Mouse (Mus musculus) heart, embryonic 14.5 days (tissue): ENCODE data around the gene Ces2g. TPM values are rescaled to one million over a fixed set of nuclear protein-coding genes. Genes with fewer than 3 reads are reported as not detected.

ENCODE experiments used
- ATAC-seq: fragments of 200-750 bp; cut with Nextera tagmentation; 2 replicates; pipeline ENCODE4 v1.8.0; 2017; ENCODE audit warnings: low read depth, moderate TSS enrichment; ENCODE audit not compliant: insufficient number of reproducible peaks, insufficient read depth, low FRiP score
- H3K27ac ChIP-seq, 2 experiments: fragments of 200-500 bp in 1 of 2; fragments of 300-500 bp in 1 of 2; sonication (generic) in 1 of 2; replicated peaks in 1 of 2; 2 replicates each; pipeline ENCODE4 v1.5.1; 2012 to 2014; ENCODE audit warnings: low read depth in 2 of 2, low read length in 2 of 2, control low read depth in 1 of 2, mild to moderate bottlenecking in 1 of 2, mixed read lengths in 1 of 2; ENCODE audit not compliant: control insufficient read depth in 1 of 2, insufficient read depth in 1 of 2
- H3K27me3 ChIP-seq: fragments of 300-500 bp; sonication (generic); 2 replicates; pipeline ENCODE4 v1.6.1; 2014; ENCODE audit warnings: mild to moderate bottlenecking, low read length, control low read depth; ENCODE audit not compliant: control insufficient read depth, insufficient read depth
- H3K36me3 ChIP-seq: fragments of 300-500 bp; sonication (generic); 2 replicates; pipeline ENCODE4 v1.6.1; 2014; ENCODE audit warnings: mild to moderate bottlenecking, control low read depth, low read length, mixed read lengths; ENCODE audit not compliant: control insufficient read depth, insufficient read depth
- H3K4me1 ChIP-seq, 2 experiments: fragments of 200-500 bp in 1 of 2; fragments of 300-500 bp in 1 of 2; sonication (generic) in 1 of 2; 2 replicates each; pipeline ENCODE4 v1.6.1; 2012 to 2014; ENCODE audit warnings: low read length in 2 of 2, control low read depth in 1 of 2, mixed read lengths in 1 of 2; ENCODE audit not compliant: control insufficient read depth in 2 of 2, insufficient read depth in 2 of 2
- H3K4me2 ChIP-seq: fragments of 300-500 bp; sonication (generic); 2 replicates; pipeline ENCODE4 v1.6.1; 2014; ENCODE audit warnings: mild to moderate bottlenecking, low read length
- H3K4me3 ChIP-seq, 2 experiments: fragments of 200-500 bp in 1 of 2; fragments of 300-500 bp in 1 of 2; sonication (generic) in 1 of 2; 2 replicates each; pipeline ENCODE4 v1.5.1; 2012 to 2014; ENCODE audit warnings: low read length in 2 of 2, mild to moderate bottlenecking in 2 of 2, control low read depth in 1 of 2, low read depth in 1 of 2, moderate library complexity in 1 of 2; ENCODE audit not compliant: control insufficient read depth in 1 of 2, insufficient read depth in 1 of 2
- H3K9ac ChIP-seq: fragments of 300-500 bp; sonication (generic); 2 replicates; pipeline ENCODE4 v1.6.1; 2014; ENCODE audit warnings: mild to moderate bottlenecking, low read length
- H3K9me3 ChIP-seq: fragments of 300-500 bp; sonication (generic); 2 replicates; pipeline ENCODE4 v1.6.1; 2016; ENCODE audit warnings: low read length, control low read depth; ENCODE audit not compliant: control insufficient read depth
- WGBS: fragments of 180-500 bp; shearing (Covaris S2); extraction: QIAGEN DNeasy Blood & Tissue Kit; methylation state at CpG from one replicate; pipeline ENCODE4 v1.1.7; 2014; 5-methylcytosine and 5-hydroxymethylcytosine counted together
- polyA plus RNA-seq: library from polyadenylated mRNA; unstranded; fragments of >200 nt; fragmentation: Nextera tagmentation; extraction: Ambion mirVana; gene quantifications from 2 replicates; pipeline ENCODE4 v1.2.1, GENCODE M21; 2014

Ces2g gene
- polyA plus RNA-seq, 1 experiment from 2014 or later: 3.4 TPM

GRCm38 (mm10) chr8:104963375-104963894 lies 1.9 kb downstream of the Ces2g start:
- H3K4me2 ChIP-seq: no peak overlapping the region
- 77% methylated on average over 4 of the region's 4 CpGs for WGBS
- H3K4me1 ChIP-seq: no peaks in the 10 kb centered on the region
- no peak overlapping the region for H3K9ac ChIP-seq
- no peaks in the 10 kb centered on the region for H3K36me3 ChIP-seq
- no peak for ATAC-seq
- H3K27ac ChIP-seq: no peak overlapping the region
- H3K9me3 ChIP-seq: no peaks in the 10 kb centered on the region
- H3K27me3 ChIP-seq: no peaks in the 10 kb centered on the region
- no peak overlapping the region for H3K4me3 ChIP-seq

DNA sequence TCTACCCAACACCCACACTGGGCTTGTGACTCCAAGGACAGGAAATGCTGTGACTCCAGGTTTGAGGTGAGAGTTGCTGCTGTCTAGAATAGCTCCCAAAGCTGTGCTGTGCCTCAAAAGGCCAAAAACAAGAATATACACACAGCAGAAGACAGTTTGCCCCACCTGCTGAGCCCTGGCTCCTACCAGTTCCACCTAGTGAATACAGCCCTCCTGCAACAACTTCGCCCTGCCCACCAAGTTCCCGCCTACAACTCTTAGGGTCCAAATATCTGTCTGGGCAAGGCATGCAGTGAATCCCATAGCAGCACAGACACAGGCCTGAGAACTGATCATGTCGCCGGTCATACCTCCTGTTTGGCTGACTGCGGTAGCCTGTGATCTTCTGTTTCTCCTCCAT lies 22.6 kb downstream of the Ces2g start:
- ATAC-seq: no peak
- WGBS: 91% methylated on average over 5 of the region's 5 CpGs
- H3K9ac ChIP-seq: no peak overlapping the region
- H3K4me1 ChIP-seq: no peaks in the 10 kb centered on the region
- H3K27me3 ChIP-seq: no peaks in the 10 kb centered on the region
- no peak overlapping the region for H3K4me3 ChIP-seq
- peaks cover 15% of the 10 kb centered on the region for H3K9me3 ChIP-seq
- no peak overlapping the region for H3K27ac ChIP-seq
- H3K36me3 ChIP-seq: no peaks in the 10 kb centered on the region
- no peak overlapping the region for H3K4me2 ChIP-seq

GRCm38 (mm10) chr8:104984942-104985341 lies 23.4 kb downstream of the Ces2g start:
- no peaks in the 10 kb centered on the region for H3K4me1 ChIP-seq
- H3K9ac ChIP-seq: no peak overlapping the region
- no peak overlapping the region for H3K27ac ChIP-seq
- no peaks in the 10 kb centered on the region for H3K27me3 ChIP-seq
- H3K4me3 ChIP-seq: no peak overlapping the region
- H3K36me3 ChIP-seq: no peaks in the 10 kb centered on the region
- 72% methylated on average over 2 of the region's 2 CpGs for WGBS
- peaks cover 8% of the 10 kb centered on the region for H3K9me3 ChIP-seq
- H3K4me2 ChIP-seq: no peak overlapping the region
- no peak for ATAC-seq

GRCm38 (mm10) chr8:104998191-104998590 lies 36.7 kb downstream of the Ces2g start:
- no peak for ATAC-seq
- Histone ChIP-seq H3K9me3 (no peaks in the 10 kb centered on the region), H3K4me1 (no peaks in the 10 kb centered on the region), H3K27ac (no peak overlapping the region), H3K4me2 (no peak overlapping the region), H3K9ac (no peak overlapping the region), H3K27me3 (no peaks in the 10 kb centered on the region), H3K36me3 (no peaks in the 10 kb centered on the region), H3K4me3 (no peak overlapping the region)
- WGBS: 64% methylated on average over 6 of the region's 6 CpGs

GRCm38 (mm10) chr8:104999183-104999582 lies 37.7 kb downstream of the Ces2g start:
- ATAC-seq: no peak
- Histone ChIP-seq H3K27ac (no peak overlapping the region), H3K9me3 (no peaks in the 10 kb centered on the region), H3K4me2 (no peak overlapping the region), H3K36me3 (no peaks in the 10 kb centered on the region), H3K9ac (no peak overlapping the region), H3K4me1 (no peaks in the 10 kb centered on the region), H3K27me3 (no peaks in the 10 kb centered on the region), H3K4me3 (no peak overlapping the region)
- WGBS: 76% methylated on average over 6 of the region's 6 CpGs

GRCm38 (mm10) chr8:105000586-105000985 lies 39.1 kb downstream of the Ces2g start, which contains the start of gene Ces2h:
TSS of gene Ces2h (plus strand) at chr8:105000853.
- H3K4me1 ChIP-seq: no peaks in the 10 kb centered on the region
- H3K9ac ChIP-seq: no peak within 1 kb of the TSS
- no peak within 1 kb of the TSS for H3K27ac ChIP-seq
- no peaks in the 10 kb centered on the region for H3K27me3 ChIP-seq
- ATAC-seq: no peak
- WGBS: 74% methylated on average over 7 of the region's 7 CpGs
- H3K9me3 ChIP-seq: no peaks in the 10 kb centered on the region
- H3K4me2 ChIP-seq: no peak within 1 kb of the TSS
- H3K36me3 ChIP-seq: no peaks in the 10 kb centered on the region
- no peak within 1 kb of the TSS for H3K4me3 ChIP-seq

DNA sequence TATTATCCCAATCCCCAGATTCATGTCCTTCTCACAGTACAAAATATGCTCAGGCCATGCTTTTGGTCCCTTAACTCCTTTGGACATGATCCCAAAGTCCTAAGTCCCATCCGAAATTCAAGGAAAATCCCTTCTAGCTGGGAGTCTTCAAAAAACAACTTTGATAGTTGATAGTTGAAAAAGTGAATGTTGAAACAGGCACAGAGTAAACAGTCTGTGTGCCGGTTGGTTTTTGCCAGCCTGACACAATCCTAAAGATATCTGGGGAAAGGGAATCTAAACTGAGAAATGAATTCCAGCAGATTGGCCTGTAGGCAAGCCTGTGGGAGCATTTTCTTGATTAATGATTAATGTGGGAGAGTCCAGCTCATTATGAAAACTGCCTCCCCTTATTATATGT lies 48.5 kb downstream of the Ces2g start:
- no peak overlapping the region for H3K9ac ChIP-seq
- H3K27me3 ChIP-seq: no peaks in the 10 kb centered on the region
- H3K4me2 ChIP-seq: no peak overlapping the region
- 69% methylated on average over 2 of the region's 2 CpGs for WGBS
- ATAC-seq: no peak
- no peaks in the 10 kb centered on the region for H3K36me3 ChIP-seq
- H3K9me3 ChIP-seq: no peaks in the 10 kb centered on the region
- H3K4me3 ChIP-seq: no peak overlapping the region
- H3K27ac ChIP-seq: no peak overlapping the region
- no peaks in the 10 kb centered on the region for H3K4me1 ChIP-seq

DNA sequence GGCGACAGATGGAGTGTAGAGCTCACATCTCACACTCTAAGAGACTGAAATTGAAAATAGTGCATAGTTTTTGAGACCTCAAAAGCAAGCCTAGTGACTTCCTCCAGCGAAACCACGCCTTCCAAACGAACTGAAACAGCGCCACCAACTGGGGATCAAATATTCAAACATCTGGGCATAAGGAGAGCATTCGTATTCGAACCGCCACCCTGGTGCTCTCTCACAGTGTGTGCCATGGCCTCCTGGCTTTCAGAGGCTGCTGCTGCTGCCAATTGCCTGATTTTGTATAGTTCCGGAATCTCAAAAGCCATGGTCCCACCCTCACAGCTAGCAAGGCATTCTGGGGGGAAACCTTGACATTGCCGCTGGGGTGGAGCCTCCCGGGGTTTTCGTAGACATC lies 49.6 kb downstream of the Ces2g start:
- Histone ChIP-seq H3K4me3 (no peak overlapping the region), H3K9me3 (no peaks in the 10 kb centered on the region), H3K9ac (no peak overlapping the region), H3K4me2 (no peak overlapping the region), H3K36me3 (no peaks in the 10 kb centered on the region), H3K27me3 (no peaks in the 10 kb centered on the region), H3K4me1 (no peaks in the 10 kb centered on the region), H3K27ac (no peak overlapping the region)
- ATAC-seq: no peak
- 70% methylated on average over 12 of the region's 12 CpGs for WGBS
